Mouse (Mus musculus) limb, embryonic 14.5 days (tissue): ENCODE measurements around the gene Zfp296. TPM values are rescaled to one million over a fixed set of nuclear protein-coding genes. Genes with fewer than 3 reads are reported as not detected.

ENCODE experiments used
- ATAC-seq: fragments of 200-750 bp; cut with Nextera tagmentation; 2 replicates; pipeline ENCODE4 v1.8.0; 2017; ENCODE audit warnings: low read depth, moderate number of reproducible peaks, moderate TSS enrichment; ENCODE audit not compliant: low FRiP score
- DNase-seq: peaks from one replicate; pipeline ENCODE4 v3.0.0-alpha.2; 2015; ENCODE audit warnings: low spot score
- H3K27ac ChIP-seq: fragments of 300-500 bp; sonication (generic); replicated peaks from 2 replicates; pipeline ENCODE4 v1.5.1; 2014; ENCODE audit warnings: low read depth, mild to moderate bottlenecking, low read length, moderate library complexity, mixed read lengths
- H3K27me3 ChIP-seq: fragments of 300-500 bp; sonication (generic); 2 replicates; pipeline ENCODE4 v1.6.1; 2014; ENCODE audit warnings: low read length, mixed read lengths; ENCODE audit not compliant: control insufficient read depth, insufficient read depth
- H3K36me3 ChIP-seq: fragments of 300-500 bp; sonication (generic); 2 replicates; pipeline ENCODE4 v1.6.1; 2014; ENCODE audit warnings: mild to moderate bottlenecking, low read length, moderate library complexity, mixed read lengths; ENCODE audit not compliant: control insufficient read depth, insufficient read depth
- H3K4me1 ChIP-seq: fragments of 300-500 bp; sonication (generic); 2 replicates; pipeline ENCODE4 v1.6.1; 2014; ENCODE audit warnings: antibody characterized with exemption, low read length, mixed read lengths; ENCODE audit not compliant: control insufficient read depth, insufficient read depth
- H3K4me2 ChIP-seq: fragments of 300-500 bp; sonication (generic); replicated peaks from 2 replicates; pipeline ENCODE4 v1.6.1; 2014; ENCODE audit warnings: low read depth, mild to moderate bottlenecking, low read length, moderate library complexity; ENCODE audit not compliant: severe bottlenecking
- H3K4me3 ChIP-seq: fragments of 300-500 bp; sonication (generic); replicated peaks from 2 replicates; pipeline ENCODE4 v1.5.1; 2014; ENCODE audit warnings: low read length
- H3K9ac ChIP-seq: fragments of 300-500 bp; sonication (generic); 2 replicates; pipeline ENCODE4 v1.6.1; 2014; ENCODE audit warnings: mild to moderate bottlenecking, low read depth, low read length, moderate library complexity; ENCODE audit not compliant: severe bottlenecking
- H3K9me3 ChIP-seq: fragments of 300-500 bp; sonication (generic); 2 replicates; pipeline ENCODE4 v1.6.1; 2016; ENCODE audit warnings: low read length; ENCODE audit not compliant: control insufficient read depth
- POLR2A ChIP-seq: fragments of 200-500 bp; IDR thresholded peaks from 2 replicates; pipeline ENCODE4 v1.8.0; 2012; ENCODE audit warnings: inconsistent platforms, mild to moderate bottlenecking, moderate library complexity, borderline replicate concordance; ENCODE audit not compliant: insufficient read depth, insufficient read length; ENCODE audit errors: extremely low read depth
- WGBS: fragments of 180-500 bp; shearing (Covaris S2); extraction: QIAGEN DNeasy Blood & Tissue Kit; methylation state at CpG from one replicate; pipeline ENCODE4 v1.1.7; 2014; 5-methylcytosine and 5-hydroxymethylcytosine counted together
- polyA plus RNA-seq, 2 experiments: library from polyadenylated mRNA; depleted of rRNA in 1 of 2; stranded (reverse) in 1 of 2; unstranded in 1 of 2; fragments of >200 nt; fragmentation: Nextera tagmentation in 1 of 2; extraction: Ambion mirVana in 1 of 2; gene quantifications; 2 replicates each; pipeline versions ENCODE4 v1.2.1 to v1.2.3; 2012 to 2014

Zfp296 gene
- polyA plus RNA-seq, 2 experiments: 1.8 to 2.2 TPM

DNA sequence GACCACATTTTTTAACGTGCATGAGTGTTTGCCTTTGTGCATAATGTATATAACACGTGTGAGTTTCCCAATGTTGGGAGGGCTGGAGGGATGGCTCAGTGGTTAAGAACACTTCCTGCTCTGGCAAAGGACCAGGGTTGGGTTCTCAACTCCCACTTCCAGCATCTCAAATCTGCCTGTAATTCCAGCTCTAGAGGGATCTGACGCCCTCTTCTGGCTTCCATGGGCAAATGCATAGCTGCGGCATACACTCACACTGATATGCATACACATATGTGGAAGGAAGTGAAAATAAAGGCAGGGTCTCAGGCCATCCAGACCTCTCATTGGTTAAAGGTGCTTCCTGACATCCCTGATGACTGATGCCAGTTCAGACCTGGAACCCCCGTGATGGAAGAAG lies 30.2 kb downstream of the Zfp296 start:
- peaks cover 12% of the 10 kb centered on the region; the same call in 1 of the 2 replicates for H3K4me1 ChIP-seq
- 89% methylated on average over 5 of the region's 5 CpGs for WGBS
- no peak for DNase-seq
- H3K4me2 ChIP-seq: no peak overlapping the region
- peaks cover 9% of the 10 kb centered on the region for H3K36me3 ChIP-seq
- no peak for ATAC-seq
- H3K4me3 ChIP-seq: no peak overlapping the region
- H3K27me3 ChIP-seq: no peaks in the 10 kb centered on the region
- TF ChIP-seq POLR2A: no peak
- no peaks in the 10 kb centered on the region for H3K9me3 ChIP-seq
- H3K27ac ChIP-seq: no peak overlapping the region
- no peak overlapping the region for H3K9ac ChIP-seq

DNA sequence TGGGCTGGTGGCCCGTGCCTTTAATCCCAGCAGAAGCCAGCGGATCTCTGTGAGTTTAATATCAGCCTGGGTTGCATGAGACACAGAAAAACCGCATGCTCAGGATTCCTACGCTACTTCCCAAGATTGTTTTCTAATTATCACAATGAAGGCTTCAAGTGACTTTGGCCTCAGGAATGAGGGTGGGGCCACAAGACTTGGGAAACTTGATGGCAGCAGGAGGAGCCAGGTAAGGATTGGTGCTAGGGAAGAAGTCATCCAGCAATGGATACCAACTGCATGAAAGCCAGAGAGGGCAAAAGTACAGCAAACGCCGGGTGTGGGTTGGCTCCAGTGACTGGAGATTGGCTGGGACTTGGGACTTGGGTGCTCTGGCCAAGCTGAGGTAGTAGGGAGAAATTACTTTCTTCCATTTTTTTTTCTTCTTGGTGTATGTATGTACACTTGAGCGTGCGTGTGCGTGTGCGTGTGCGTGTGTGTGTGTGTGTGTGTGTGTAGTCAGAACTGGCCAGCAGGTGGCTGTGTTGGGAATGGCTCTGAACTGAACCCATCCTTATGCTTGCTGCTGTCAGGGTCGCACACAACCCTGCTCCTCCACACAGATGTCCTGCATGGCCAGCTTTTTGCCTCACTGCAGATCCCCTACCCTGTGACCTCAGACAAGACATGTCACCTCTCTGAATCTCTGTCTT lies 32.7 kb downstream of the Zfp296 start:
- TF ChIP-seq POLR2A: no peak
- Histone ChIP-seq H3K4me3 (no peak overlapping the region), H3K4me1 (no peaks in the 10 kb centered on the region), H3K27ac (no peak overlapping the region), H3K4me2 (no peak overlapping the region), H3K9ac (no peak overlapping the region), H3K27me3 (no peaks in the 10 kb centered on the region), H3K9me3 (no peaks in the 10 kb centered on the region), H3K36me3 (peaks cover 4% of the 10 kb centered on the region)
- no peak for ATAC-seq
- WGBS: 89% methylated on average over 12 of the region's 12 CpGs
- no peak for DNase-seq

- Histone ChIP-seq H3K9me3 (no peaks in the 10 kb centered on the region), H3K4me2 (no peak overlapping the region), H3K27me3 (no peaks in the 10 kb centered on the region), H3K4me3 (no peak overlapping the region), H3K27ac (no peak overlapping the region), H3K4me1 (no peaks in the 10 kb centered on the region), H3K9ac (no peak overlapping the region), H3K36me3 (peaks cover 4% of the 10 kb centered on the region)
- 74% methylated on average over 5 of the region's 5 CpGs for WGBS
- TF ChIP-seq POLR2A: no peak
- no peak for DNase-seq
- no peak for ATAC-seq
These were observed 33.9 kb downstream of the Zfp296 start for GRCm38 (mm10) chr7:19610969-19611368.

DNA sequence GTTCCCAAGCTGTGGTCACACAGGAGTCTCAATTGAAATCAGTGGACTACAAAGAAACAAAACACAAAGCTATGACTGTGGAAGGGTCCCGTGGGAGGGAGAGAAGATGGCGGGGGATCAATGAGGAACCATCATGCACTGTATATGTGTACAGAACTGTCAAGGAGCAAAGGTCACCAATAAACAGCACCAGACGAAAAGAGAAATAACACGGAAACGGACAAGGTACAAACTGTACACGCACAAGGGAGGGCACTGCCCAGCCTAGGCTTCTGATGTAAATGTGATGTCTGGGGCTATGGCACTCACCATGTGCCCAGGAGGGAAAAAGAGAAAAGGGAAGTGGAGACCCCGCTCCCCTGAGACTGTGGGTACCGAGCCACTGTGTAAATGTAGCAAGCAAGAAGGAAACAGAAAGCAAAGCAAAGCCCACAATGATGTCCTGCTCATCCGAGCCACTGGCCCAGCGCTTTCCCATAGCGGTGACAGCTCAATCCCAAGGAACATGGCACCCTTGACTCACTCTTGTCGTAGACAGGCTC lies 38.0 kb downstream of the Zfp296 start:
- Histone ChIP-seq H3K27ac (no peak overlapping the region), H3K4me3 (no peak overlapping the region), H3K9ac (no peak overlapping the region), H3K36me3 (peaks cover 5% of the 10 kb centered on the region), H3K4me1 (0 out of 2 replicates have a peak, but pooled peaks cover 2% of the 10 kb centered on the region), H3K27me3 (no peaks in the 10 kb centered on the region), H3K9me3 (no peaks in the 10 kb centered on the region), H3K4me2 (no peak overlapping the region)
- no peak for TF ChIP-seq POLR2A
- DNase-seq (no peak), ATAC-seq (no peak)
- WGBS: 88% methylated on average over 12 of the region's 12 CpGs

- ATAC-seq (peak; percentile 78), DNase-seq (peak; percentile 83)
- peak overlapping the region; percentile 54 for H3K4me2 ChIP-seq
- peak overlapping the region; percentile 57 for H3K9ac ChIP-seq
- 9% methylated on average over 31 of the region's 35 CpGs for WGBS
- H3K4me1 ChIP-seq: 0 out of 2 replicates have a peak, but pooled peaks cover 2% of the 10 kb centered on the region
- H3K36me3 ChIP-seq: 0 out of 2 replicates have a peak, but pooled peaks cover 3% of the 10 kb centered on the region
- no peaks in the 10 kb centered on the region for H3K9me3 ChIP-seq
- H3K4me3 ChIP-seq: peak overlapping the region; percentile 28
- H3K27ac ChIP-seq: no peak overlapping the region
- H3K27me3 ChIP-seq: no peaks in the 10 kb centered on the region
- TF ChIP-seq POLR2A: no peak
These were observed 42.1 kb downstream of the Zfp296 start for GRCm38 (mm10) chr7:19619004-19619801.
